28 mouse cellular contexts compared by ENCODE assay signal in the genomic region with DNA sequence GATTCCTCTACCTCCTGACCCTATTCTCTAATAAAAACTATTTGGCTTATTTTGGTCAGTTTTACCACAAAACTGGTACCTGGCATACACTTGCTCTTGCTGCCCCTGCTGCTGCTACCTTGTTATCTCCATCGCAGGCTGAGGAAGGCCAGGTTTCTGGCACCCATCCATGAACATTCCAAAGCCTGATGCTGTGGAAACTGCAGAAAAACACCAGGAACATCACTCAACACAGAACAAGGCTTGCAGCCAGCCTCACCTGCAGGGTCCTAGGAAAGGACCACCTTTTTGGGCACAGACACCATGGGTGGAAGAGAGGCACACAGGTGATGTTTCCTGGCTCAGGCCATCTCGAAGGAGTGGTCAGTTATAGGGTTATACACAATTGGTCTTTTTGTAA. TPM values are rescaled to one million over a fixed set of nuclear protein-coding genes. Genes with fewer than 3 reads are reported as not detected.
A peak's percentile ranks its signal among the peaks of the same experiment; 100 is the strongest.
DNase-seq lines count a peak whose midpoint lies in the region; ATAC-seq and TF ChIP-seq lines count a peak whose summit lies in the region.
"Had no signal": no experiment of that assay in that cellular context is flagged by ENCODE, and none has a peak within 500 bp of the region (broad histone marks: within the 10 kb centered on the region; RNA-seq: fewer than 3 reads in every experiment).

No protein-coding gene starts in this region.

- H3K4me2 ChIP-seq in midbrain, postnatal 0 days (ENCODE audit: low read depth, low read length, poor library complexity, severe bottlenecking), result no peak overlapping the region
- H3K4me2 ChIP-seq: embryonic facial prominence, embryonic 13.5 days; forebrain, embryonic 12.5 days; heart, embryonic 11.5 days; hindbrain, embryonic 14.5 days; limb, embryonic 12.5 days; liver, embryonic 15.5 days; lung, embryonic 14.5 days; midbrain, embryonic 11.5 days; neural tube, embryonic 12.5 days had no signal

- H3K9me3 ChIP-seq in heart, embryonic 10.5 days, result no peaks in the 10 kb centered on the region
- H3K9me3 ChIP-seq in midbrain, embryonic 10.5 days (replicated peaks), result 0 out of 2 replicates have a peak, but pooled peaks cover 4% of the 10 kb centered on the region
- H3K9me3 ChIP-seq in midbrain, postnatal 0 days (ENCODE audit: low read length), result no peaks in the 10 kb centered on the region
- H3K9me3 ChIP-seq: embryonic facial prominence, embryonic 13.5 days; G1E; limb, embryonic 12.5 days; liver, embryonic 15.5 days; neural tube, embryonic 12.5 days had no signal

- H3K4me3 ChIP-seq in heart, embryonic 10.5 days, result no peak overlapping the region
- no peak overlapping the region for H3K4me3 ChIP-seq in midbrain, embryonic 10.5 days
- H3K4me3 ChIP-seq in midbrain, postnatal 0 days (ENCODE audit: low read depth, low read length), result no peak overlapping the region
- H3K4me3 ChIP-seq: embryonic facial prominence, embryonic 13.5 days; forebrain, embryonic 12.5 days; limb, embryonic 12.5 days; liver, embryonic 15.5 days; myocyte; neural tube, embryonic 12.5 days had no signal

- no peaks in the 10 kb centered on the region for H3K36me3 ChIP-seq in heart, embryonic 10.5 days
- H3K36me3 ChIP-seq in midbrain, embryonic 10.5 days, result peaks cover 12% of the 10 kb centered on the region; the same call in 1 of the 2 replicates
- H3K36me3 ChIP-seq in midbrain, postnatal 0 days (ENCODE audit: insufficient read depth, low read length), result no peaks in the 10 kb centered on the region
- H3K36me3 ChIP-seq: forebrain, embryonic 12.5 days; G1E; limb, embryonic 12.5 days; liver, embryonic 15.5 days; neural tube, embryonic 12.5 days had no signal

- H3K4me1 ChIP-seq in heart, embryonic 10.5 days, result peaks cover 5% of the 10 kb centered on the region; the same call in 1 of the 2 replicates
- H3K4me1 ChIP-seq in midbrain, embryonic 10.5 days, result no peaks in the 10 kb centered on the region
- H3K4me1 ChIP-seq in midbrain, postnatal 0 days (ENCODE audit: insufficient read depth, low read length), result no peaks in the 10 kb centered on the region
- H3K4me1 ChIP-seq: embryonic facial prominence, embryonic 13.5 days; forebrain, embryonic 12.5 days; limb, embryonic 12.5 days; neural tube, embryonic 12.5 days had no signal

- peak; percentile 31 for DNase-seq in adrenal gland, postnatal 14 days
- no peak for DNase-seq in adrenal gland, postnatal 10 days
- peak; percentile 69 for DNase-seq in heart, embryonic 10.5 days (ENCODE audit: low spot score)
- no peak for DNase-seq in heart, postnatal 4 days
- peak; percentile 6 for DNase-seq in midbrain, embryonic 10.5 days (ENCODE audit: low spot score)
- no peak for DNase-seq in midbrain, postnatal 0 days (ENCODE audit: low spot score)
- DNase-seq in urinary bladder, postnatal 25 days (ENCODE audit: low spot score), result no peak
- DNase-seq: cerebellum, adult 18-20 months; cerebellum, postnatal 10 days; gastrocnemius, postnatal 10 days; heart, postnatal 36 days; kidney, adult 9 months; kidney, postnatal 25 days; lung, embryonic 14.5 days; thymus, postnatal 14 days had no signal

- no peaks in the 10 kb centered on the region for H3K27me3 ChIP-seq in heart, embryonic 10.5 days (ENCODE audit: insufficient read depth, poor library complexity, severe bottlenecking)
- no peaks in the 10 kb centered on the region for H3K27me3 ChIP-seq in midbrain, embryonic 10.5 days (ENCODE audit: low read depth, poor library complexity, severe bottlenecking)
- no peaks in the 10 kb centered on the region for H3K27me3 ChIP-seq in midbrain, postnatal 0 days (ENCODE audit: insufficient read depth, low read length)
- H3K27me3 ChIP-seq: embryonic facial prominence, embryonic 13.5 days; forebrain, embryonic 12.5 days; limb, embryonic 12.5 days; liver, embryonic 15.5 days; neural tube, embryonic 12.5 days; Patski had no signal

- WGBS in heart, embryonic 10.5 days, result 82% methylated on average over 2 of the region's 2 CpGs
- WGBS in midbrain, embryonic 10.5 days, result 93% methylated on average over 2 of the region's 2 CpGs
- 88% methylated on average over 2 of the region's 2 CpGs for WGBS in midbrain, postnatal 0 days

- TF ChIP-seq CTCF in midbrain, postnatal 0 days (IDR thresholded peaks at IDR 0.05), result no peak

- H3K9ac ChIP-seq in midbrain, postnatal 0 days (replicated peaks; ENCODE audit: low read length, poor library complexity, severe bottlenecking), result no peak overlapping the region
- H3K9ac ChIP-seq: embryonic facial prominence, embryonic 13.5 days; forebrain, embryonic 12.5 days; hindbrain, embryonic 14.5 days; limb, embryonic 12.5 days; liver, embryonic 15.5 days; lung, embryonic 14.5 days; neural tube, embryonic 12.5 days had no signal

- ATAC-seq in midbrain, postnatal 0 days (ENCODE audit: low FRiP score), result no peak
- ATAC-seq: inflammation-experienced regulatory T-cells, adult 6 months; midbrain, embryonic 16.5 days; Patski had no signal

- H3K27ac ChIP-seq in heart, embryonic 10.5 days, result no peak overlapping the region
- H3K27ac ChIP-seq in midbrain, embryonic 10.5 days (replicated peaks), result no peak overlapping the region
- no peak overlapping the region for H3K27ac ChIP-seq in midbrain, postnatal 0 days (ENCODE audit: low read depth, low read length)
- H3K27ac ChIP-seq: embryonic facial prominence, embryonic 13.5 days; forebrain, embryonic 12.5 days; hindbrain, embryonic 14.5 days; limb, embryonic 12.5 days; liver, embryonic 15.5 days; neural tube, embryonic 12.5 days had no signal

RNA-seq across cellular contexts. Expression of a gene that starts 48.7 kb away (rescaled TPM):
- total RNA-seq in adrenal gland, postnatal 14 days (2021), result 18.9 and 21.8 TPM in 2 replicates
- total RNA-seq in adrenal gland, postnatal 10 days (2021), result 10 to 100 TPM; 13.1 to 20.1 TPM
- 10.3 and 10.9 TPM in 2 replicates for polyA plus RNA-seq in heart, embryonic 10.5 days (2016; fragmentation: Nextera tagmentation; extraction: Ambion mirVana)
- 1 to 10 TPM; 1.7 to 2.5 TPM for total RNA-seq in heart, postnatal 4 days (2021)
- polyA plus RNA-seq in midbrain, embryonic 10.5 days (2016; fragmentation: Nextera tagmentation; extraction: Ambion mirVana), result 19.6 and 20.9 TPM in 2 replicates
- 3.8 and 7.8 TPM in 2 replicates for total RNA-seq in midbrain, postnatal 0 days (2014; rRNA removed)
- 2.6 and 2.7 TPM in 2 replicates for polyA plus RNA-seq in midbrain, postnatal 0 days (2015; fragmentation: Nextera tagmentation; extraction: Ambion mirVana)

RNA-seq across cellular contexts. Expression of a gene that starts 48.7 kb away (rescaled TPM):
- total RNA-seq in adrenal gland, postnatal 14 days (2021), result 10.8 and 13.4 TPM in 2 replicates
- total RNA-seq in adrenal gland, postnatal 10 days (2021), result 10 to 100 TPM; 12.0 to 14.6 TPM
- polyA plus RNA-seq in heart, embryonic 10.5 days (2016; fragmentation: Nextera tagmentation; extraction: Ambion mirVana), result 33.2 and 39.9 TPM in 2 replicates
- total RNA-seq in heart, postnatal 4 days (2021), result 1 to 10 TPM; 6.6 to 7.9 TPM
- polyA plus RNA-seq in midbrain, embryonic 10.5 days (2016; fragmentation: Nextera tagmentation; extraction: Ambion mirVana), result 54.3 and 58.4 TPM in 2 replicates
- total RNA-seq in midbrain, postnatal 0 days (2014; rRNA removed), result 6.7 and 13.8 TPM in 2 replicates
- 32.1 and 35.6 TPM in 2 replicates for polyA plus RNA-seq in midbrain, postnatal 0 days (2015; fragmentation: Nextera tagmentation; extraction: Ambion mirVana)

Comparison
In these comparisons a context has a peak if more than half of its experiments do, and no peak if none do; other contexts are left out.
1. DNase-seq: peak in adrenal gland, postnatal 14 days (single experiment), heart, embryonic 10.5 days (single experiment) and midbrain, embryonic 10.5 days (single experiment); none in adrenal gland, postnatal 10 days (single experiment), heart, postnatal 4 days (single experiment), midbrain, postnatal 0 days (single experiment) and urinary bladder, postnatal 25 days (single experiment).